Mouse (Mus musculus): Measurements from ENCODE around the gene Txn1.

DNA sequence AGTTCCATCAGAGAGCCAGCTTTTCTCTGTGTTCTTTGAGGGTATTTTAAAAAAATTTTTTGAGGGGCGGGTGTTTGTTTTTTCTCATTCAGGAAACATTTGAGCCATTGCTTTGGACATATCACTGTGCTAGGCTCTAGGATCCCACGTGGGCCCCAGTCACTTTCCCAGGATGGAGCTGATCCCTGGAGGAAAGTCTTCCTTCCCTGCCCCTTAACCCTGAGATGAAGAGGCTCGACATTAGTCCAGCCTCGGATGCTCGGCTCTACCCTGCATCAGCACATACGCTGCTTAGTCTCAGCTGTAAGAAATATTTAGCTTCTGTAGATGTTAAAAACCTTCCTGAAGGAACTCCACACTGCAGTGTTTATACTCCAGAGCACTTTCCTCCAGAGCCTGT is 60.3 kb downstream of the Txn1 start:
- TF ChIP-seq CTCF (IDR thresholded peaks at IDR 0.05; ENCODE audit: borderline replicate concordance, insufficient read depth, low read depth, low read length) (no peak), POLR2A (IDR thresholded peaks at IDR 0.05; ENCODE audit: borderline replicate concordance, insufficient read depth, low read length) (no peak)

Measured in cerebellum, adult 2 months (tissue).